Mouse (Mus musculus): ENCODE results near the gene Plek2. TPM values are rescaled to one million over a fixed set of nuclear protein-coding genes. Genes with fewer than 3 reads are reported as not detected.

Plek2 gene
- 4.1 and 6.2 TPM in 2 replicates for polyA plus RNA-seq (2011; ENCODE audit: insufficient read depth, insufficient read length, low replicate concordance, missing spikeins)

DNA sequence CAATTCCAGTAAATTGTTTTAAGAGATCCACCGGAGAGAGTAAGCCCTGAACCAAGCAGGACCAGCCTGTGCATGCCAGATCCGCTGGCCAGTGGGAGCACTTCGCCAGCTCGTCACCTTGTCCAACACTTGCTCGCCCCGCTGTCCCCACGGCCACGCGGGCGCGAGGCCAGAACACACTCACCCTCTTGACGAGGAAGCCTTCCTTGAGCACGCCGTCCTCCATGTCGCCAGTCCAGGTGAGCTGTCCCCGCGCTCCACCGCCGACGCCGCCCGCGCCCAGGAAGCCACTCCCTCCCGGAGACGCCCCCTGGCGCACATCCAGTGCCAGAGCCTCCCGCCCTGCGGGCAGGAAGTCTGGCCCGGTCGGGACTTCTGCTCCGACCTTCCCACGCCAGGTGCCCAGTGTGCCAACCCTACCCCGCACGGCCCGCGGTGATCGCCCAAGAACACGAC, at the start of gene Plek2:
Gene Plek2, minus strand, starts transcription at position 258 of the 456 bp plus-strand sequence.
- peaks cover 4% of the 10 kb centered on the region; the same call in 1 of the 2 replicates for H3K4me1 ChIP-seq (ENCODE audit: control insufficient read depth, insufficient read depth, low read length)
- peak within 1 kb of the TSS; percentile 93 for H3K4me3 ChIP-seq (replicated peaks; ENCODE audit: control insufficient read depth, low read depth, low read length)
- H3K27ac ChIP-seq (ENCODE audit: control insufficient read depth, insufficient read depth, low read depth, low read length, poor library complexity) = peak within 1 kb of the TSS; percentile 9; the same call in 1 of the 2 replicates
- TF ChIP-seq CTCF (IDR thresholded peaks at IDR 0.05; ENCODE audit: control insufficient read depth, insufficient read depth, low read length) = no peak
- peak; percentile 56; the same call in 1 of the 2 replicates for TF ChIP-seq POLR2A (IDR thresholded peaks at IDR 0.05; ENCODE audit: borderline replicate concordance, control insufficient read depth, low read depth, low read length)
- WGBS = 5% methylated on average over 38 of the region's 38 CpGs

GRCm38 (mm10) chr12:78956405-78956804, 49.6 kb upstream of the Plek2 start:
- Histone ChIP-seq H3K27ac (ENCODE audit: control insufficient read depth, insufficient read depth, low read depth, low read length, poor library complexity) (no peak overlapping the region), H3K4me3 (replicated peaks; ENCODE audit: control insufficient read depth, low read depth, low read length) (no peak overlapping the region), H3K4me1 (ENCODE audit: control insufficient read depth, insufficient read depth, low read length) (no peaks in the 10 kb centered on the region)
- no peak for TF ChIP-seq POLR2A (IDR thresholded peaks at IDR 0.05; ENCODE audit: borderline replicate concordance, control insufficient read depth, low read depth, low read length)
- no peak for TF ChIP-seq CTCF (IDR thresholded peaks at IDR 0.05; ENCODE audit: control insufficient read depth, insufficient read depth, low read length)
- WGBS = 78% methylated on average over 4 of the region's 4 CpGs

GRCm38 (mm10) chr12:78952484-78952883, 45.7 kb upstream of the Plek2 start:
- TF ChIP-seq CTCF (IDR thresholded peaks at IDR 0.05; ENCODE audit: control insufficient read depth, insufficient read depth, low read length) (no peak), POLR2A (IDR thresholded peaks at IDR 0.05; ENCODE audit: borderline replicate concordance, control insufficient read depth, low read depth, low read length) (no peak)
- WGBS = 75% methylated on average over 3 of the region's 3 CpGs
- no peaks in the 10 kb centered on the region for H3K4me1 ChIP-seq (ENCODE audit: control insufficient read depth, insufficient read depth, low read length)
- no peak overlapping the region for H3K4me3 ChIP-seq (replicated peaks; ENCODE audit: control insufficient read depth, low read depth, low read length)
- no peak overlapping the region for H3K27ac ChIP-seq (ENCODE audit: control insufficient read depth, insufficient read depth, low read depth, low read length, poor library complexity)

- WGBS = 70% methylated on average over 11 of the region's 11 CpGs
- TF ChIP-seq POLR2A (IDR thresholded peaks at IDR 0.05; ENCODE audit: borderline replicate concordance, control insufficient read depth, low read depth, low read length) = no peak
- TF ChIP-seq CTCF (IDR thresholded peaks at IDR 0.05; ENCODE audit: control insufficient read depth, insufficient read depth, low read length) = no peak
- no peak overlapping the region for H3K27ac ChIP-seq (ENCODE audit: control insufficient read depth, insufficient read depth, low read depth, low read length, poor library complexity)
- H3K4me3 ChIP-seq (replicated peaks; ENCODE audit: control insufficient read depth, low read depth, low read length) = no peak overlapping the region
- no peaks in the 10 kb centered on the region for H3K4me1 ChIP-seq (ENCODE audit: control insufficient read depth, insufficient read depth, low read length)
Measured at GRCm38 (mm10) chr12:78952053-78952452, 45.3 kb upstream of the Plek2 start.

- Histone ChIP-seq H3K4me3 (replicated peaks; ENCODE audit: control insufficient read depth, low read depth, low read length) (no peak overlapping the region), H3K27ac (ENCODE audit: control insufficient read depth, insufficient read depth, low read depth, low read length, poor library complexity) (no peak overlapping the region), H3K4me1 (ENCODE audit: control insufficient read depth, insufficient read depth, low read length) (no peaks in the 10 kb centered on the region; the same call in 1 of the 2 replicates)
- TF ChIP-seq POLR2A (IDR thresholded peaks at IDR 0.05; ENCODE audit: borderline replicate concordance, control insufficient read depth, low read depth, low read length) (no peak), CTCF (IDR thresholded peaks at IDR 0.05; ENCODE audit: control insufficient read depth, insufficient read depth, low read length) (no peak)
- 80% methylated on average over 5 of the region's 5 CpGs for WGBS
Measured at GRCm38 (mm10) chr12:78947661-78948060, 40.9 kb upstream of the Plek2 start.

DNA sequence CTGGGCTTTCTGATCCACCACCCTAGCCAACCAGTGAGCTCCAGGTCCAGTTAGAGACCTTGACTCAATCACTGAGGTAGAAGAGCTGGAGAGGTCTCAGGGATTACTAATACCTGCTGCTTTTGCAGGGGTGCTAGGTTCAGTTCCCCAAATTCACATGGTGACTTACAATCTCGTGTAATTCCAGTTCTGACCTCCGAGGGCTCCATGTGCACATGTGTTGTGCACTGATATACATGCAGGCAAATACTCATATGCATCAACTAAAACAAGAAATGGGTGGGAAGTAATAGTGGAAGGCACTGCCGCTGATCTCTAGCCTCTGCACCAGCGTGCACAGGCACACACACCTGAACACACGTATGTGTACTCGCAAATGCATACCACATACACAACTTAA, 40.4 kb upstream of the Plek2 start:
- Histone ChIP-seq H3K4me3 (replicated peaks; ENCODE audit: control insufficient read depth, low read depth, low read length) (no peak overlapping the region), H3K4me1 (ENCODE audit: control insufficient read depth, insufficient read depth, low read length) (no peaks in the 10 kb centered on the region; the same call in 1 of the 2 replicates), H3K27ac (ENCODE audit: control insufficient read depth, insufficient read depth, low read depth, low read length, poor library complexity) (no peak overlapping the region)
- TF ChIP-seq CTCF (IDR thresholded peaks at IDR 0.05; ENCODE audit: control insufficient read depth, insufficient read depth, low read length) = no peak
- no peak for TF ChIP-seq POLR2A (IDR thresholded peaks at IDR 0.05; ENCODE audit: borderline replicate concordance, control insufficient read depth, low read depth, low read length)
- WGBS = 50% methylated on average over 6 of the region's 6 CpGs

DNA sequence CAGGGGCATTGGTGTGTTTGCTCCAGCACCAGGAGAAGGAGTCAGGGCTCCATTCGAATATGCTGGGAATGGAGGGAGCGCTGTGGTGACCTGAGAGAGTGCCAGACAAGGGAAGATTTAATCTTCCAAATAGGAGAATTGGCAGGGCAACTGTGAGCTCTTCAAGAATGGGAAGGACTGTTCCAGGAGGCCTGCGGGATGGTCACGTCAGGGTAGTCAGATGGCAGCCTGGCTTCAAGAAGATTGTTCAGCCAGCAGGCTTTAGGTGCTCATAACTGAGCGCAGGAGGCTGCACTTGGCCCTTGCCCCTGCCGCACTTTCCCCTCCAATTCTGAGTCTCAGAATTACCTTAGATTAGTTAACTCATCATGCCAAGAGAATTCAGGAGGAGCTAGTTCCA, 36.2 kb upstream of the Plek2 start:
- H3K4me1 ChIP-seq (ENCODE audit: control insufficient read depth, insufficient read depth, low read length) = no peaks in the 10 kb centered on the region; the same call in 1 of the 2 replicates
- H3K4me3 ChIP-seq (replicated peaks; ENCODE audit: control insufficient read depth, low read depth, low read length) = no peak overlapping the region
- TF ChIP-seq CTCF (IDR thresholded peaks at IDR 0.05; ENCODE audit: control insufficient read depth, insufficient read depth, low read length) = no peak
- no peak for TF ChIP-seq POLR2A (IDR thresholded peaks at IDR 0.05; ENCODE audit: borderline replicate concordance, control insufficient read depth, low read depth, low read length)
- H3K27ac ChIP-seq (ENCODE audit: control insufficient read depth, insufficient read depth, low read depth, low read length, poor library complexity) = no peak overlapping the region
- 88% methylated on average over 6 of the region's 6 CpGs for WGBS

DNA sequence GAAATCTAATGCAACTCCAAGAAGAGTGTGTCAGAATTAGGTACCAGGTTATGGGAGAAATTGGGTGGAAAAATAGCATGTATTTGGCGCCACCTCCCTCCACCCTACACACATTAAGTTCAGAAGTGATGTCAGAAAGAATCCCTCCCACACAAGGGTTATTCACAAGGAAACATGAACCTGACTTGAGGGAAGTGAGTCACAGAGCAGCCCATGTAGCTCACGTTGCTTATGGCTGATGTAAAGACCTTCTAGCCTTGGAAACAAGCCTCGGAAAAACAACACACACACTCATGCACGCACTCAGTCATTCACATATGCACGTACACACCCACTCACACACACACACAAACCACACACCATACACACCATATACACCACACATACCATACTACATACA, 33.3 kb upstream of the Plek2 start:
- no peak overlapping the region for H3K4me3 ChIP-seq (replicated peaks; ENCODE audit: control insufficient read depth, low read depth, low read length)
- H3K4me1 ChIP-seq (ENCODE audit: control insufficient read depth, insufficient read depth, low read length) = no peaks in the 10 kb centered on the region
- 70% methylated on average over 5 of the region's 5 CpGs for WGBS
- H3K27ac ChIP-seq (ENCODE audit: control insufficient read depth, insufficient read depth, low read depth, low read length, poor library complexity) = no peak overlapping the region
- no peak for TF ChIP-seq POLR2A (IDR thresholded peaks at IDR 0.05; ENCODE audit: borderline replicate concordance, control insufficient read depth, low read depth, low read length)
- no peak for TF ChIP-seq CTCF (IDR thresholded peaks at IDR 0.05; ENCODE audit: control insufficient read depth, insufficient read depth, low read length)

All from bone marrow, adult 2 months (tissue).